Mouse (Mus musculus) layer of hippocampus, adult 9-11 months (tissue): ENCODE measurements around the gene Ksr1.

ENCODE experiments used
- DNase-seq: peaks from one replicate; pipeline ENCODE4 v3.0.0; 2022

The Ksr1 gene

DNA sequence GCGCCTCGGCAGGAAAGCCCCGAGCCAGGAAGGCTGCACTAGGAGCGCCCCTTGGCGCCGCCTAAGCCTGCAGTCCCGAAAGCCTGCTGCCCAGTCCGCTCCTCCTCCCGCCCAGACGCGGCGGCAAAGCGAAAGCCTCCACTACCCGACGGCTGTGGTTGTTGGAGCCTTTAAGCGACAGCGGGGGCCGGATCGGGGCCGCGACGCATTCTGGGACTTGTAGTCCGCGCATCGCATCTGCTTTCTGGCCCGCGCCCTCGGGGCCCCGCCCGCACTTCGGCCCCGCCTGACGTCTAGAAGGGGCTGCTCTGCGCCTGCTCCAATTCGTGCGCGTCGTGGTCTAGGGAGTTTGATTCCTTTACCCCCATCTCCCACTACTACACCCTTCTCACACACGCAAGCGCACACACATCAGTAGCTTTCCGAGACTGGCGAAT is at the start of gene Ksr1:
Gene Ksr1 (minus strand): TSS at position 77 of the 437 bp plus-strand sequence.
- DNase-seq, result peak; percentile 95

- no peak for DNase-seq
These were observed 46.0 kb upstream of the Ksr1 start for GRCm38 (mm10) chr11:79192176-79192575.

DNA sequence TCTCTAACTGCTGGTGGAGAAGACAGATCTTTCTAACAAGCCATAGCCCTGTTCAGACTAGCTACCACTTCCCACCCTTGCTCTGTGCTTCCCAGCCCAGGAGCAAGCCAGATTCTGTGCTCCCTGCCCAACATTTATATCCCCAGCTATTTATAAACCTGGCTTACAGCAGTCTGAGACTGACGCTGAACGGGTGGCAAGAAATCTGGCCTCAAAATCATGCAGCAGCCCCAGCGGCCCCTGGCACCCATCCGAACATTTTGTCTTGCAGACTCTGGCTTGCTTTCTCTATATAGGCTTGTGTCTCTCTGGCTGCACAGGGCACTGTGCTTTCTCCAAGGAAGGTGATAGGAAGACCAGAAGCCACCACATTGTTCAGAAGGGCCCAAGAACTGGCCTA is 45.0 kb upstream of the Ksr1 start:
- DNase-seq, result peak; percentile 50

DNA sequence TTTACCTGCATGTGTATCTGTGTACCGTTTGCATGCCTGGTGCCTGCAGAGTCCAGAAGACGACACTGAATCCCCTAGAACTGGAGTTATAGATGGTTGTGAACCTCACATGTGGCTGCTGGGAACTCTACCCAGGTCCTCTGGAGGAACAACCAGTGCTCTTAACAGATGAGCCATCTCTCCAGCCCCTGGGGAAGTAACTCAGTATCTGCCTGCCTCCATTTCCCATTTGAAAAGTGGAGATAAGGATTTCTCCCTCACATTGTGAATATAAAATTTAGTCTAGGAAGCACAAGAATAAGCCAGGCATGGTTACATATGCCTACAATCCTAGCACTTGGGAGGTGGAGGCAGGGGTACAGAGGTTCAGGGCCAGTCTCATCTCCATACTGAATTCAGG is 44.0 kb upstream of the Ksr1 start:
- DNase-seq, result no peak

GRCm38 (mm10) chr11:79188176-79188575 is 42.0 kb upstream of the Ksr1 start:
- DNase-seq, result peak; percentile 63

DNA sequence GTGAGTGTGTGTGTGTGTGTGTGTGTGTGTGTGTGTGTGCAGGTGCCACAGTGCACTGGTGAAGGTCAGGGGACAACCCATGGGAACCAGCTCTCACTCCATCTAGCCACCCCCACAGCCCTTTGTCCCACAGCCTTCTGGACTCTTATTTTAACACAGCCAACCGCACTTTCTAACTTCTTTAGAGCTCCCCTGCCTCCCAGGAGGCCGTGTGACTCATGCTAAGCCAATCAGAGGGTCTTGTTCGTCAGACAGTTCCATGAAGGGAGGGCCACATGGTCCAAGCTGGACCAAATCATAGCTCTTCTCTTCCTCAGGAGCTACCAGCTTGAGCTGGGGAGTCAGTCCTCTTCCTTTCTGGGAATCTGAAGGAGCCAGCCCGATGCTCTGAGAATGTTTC is 41.1 kb upstream of the Ksr1 start:
- no peak for DNase-seq

GRCm38 (mm10) chr11:79185683-79186082 is 39.5 kb upstream of the Ksr1 start:
- no peak for DNase-seq

DNA sequence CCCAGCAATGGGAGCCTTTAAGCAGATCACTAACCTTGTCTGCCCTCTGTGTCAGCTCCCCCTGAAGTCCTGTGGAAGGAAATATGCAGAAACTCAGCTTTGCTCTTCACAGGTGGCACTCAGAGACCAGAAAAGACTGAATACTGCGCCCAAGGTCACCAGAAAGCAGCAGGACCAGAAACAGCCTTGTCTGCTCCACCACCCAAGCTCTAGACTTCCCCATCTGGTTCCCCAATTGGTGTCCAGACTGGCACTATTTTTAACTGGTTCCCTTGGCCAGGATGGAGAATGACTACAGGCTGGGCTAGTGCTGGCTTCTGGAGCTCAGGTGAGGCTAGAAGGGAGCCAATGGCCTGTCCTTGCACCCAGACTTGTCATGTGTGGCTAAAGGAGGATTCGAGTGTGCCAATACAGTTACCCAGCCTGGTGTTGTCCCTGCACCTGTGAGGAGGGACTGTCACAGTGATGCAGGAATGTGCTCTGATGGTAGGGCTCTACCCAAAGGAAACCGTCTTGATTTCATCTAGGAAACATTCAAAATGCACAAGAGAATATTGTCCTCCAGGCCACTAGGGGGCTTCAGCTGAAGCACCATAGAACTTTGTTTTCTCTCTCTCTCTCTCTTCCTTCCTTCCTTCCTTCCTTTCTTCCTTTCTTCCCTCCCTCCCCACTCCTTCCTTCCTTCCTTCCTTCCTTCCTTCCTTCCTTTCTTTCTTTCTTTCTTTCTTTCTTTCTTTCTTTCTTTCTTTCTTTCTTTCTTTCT is 38.1 kb upstream of the Ksr1 start:
- DNase-seq, result no peak

DNA sequence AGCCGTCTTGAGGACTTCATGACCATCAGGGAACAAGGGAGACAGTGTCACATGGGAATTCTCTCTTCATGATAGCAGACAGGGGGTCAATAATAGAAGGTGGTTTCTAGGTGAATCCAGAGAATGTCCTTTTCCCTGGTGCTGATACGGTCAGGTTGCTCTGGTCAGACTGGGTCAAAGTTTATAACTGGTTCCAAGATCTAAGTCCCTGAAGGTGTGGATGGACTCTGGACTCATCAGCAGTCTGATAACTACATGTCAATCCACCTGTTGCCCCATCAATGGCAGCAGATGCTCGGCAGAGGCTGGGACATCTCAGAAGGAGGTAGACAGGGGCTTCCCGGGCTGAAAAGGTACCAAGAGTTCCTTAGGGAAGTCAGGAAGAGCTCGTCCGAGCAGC is 37.2 kb upstream of the Ksr1 start:
- no peak for DNase-seq

DNA sequence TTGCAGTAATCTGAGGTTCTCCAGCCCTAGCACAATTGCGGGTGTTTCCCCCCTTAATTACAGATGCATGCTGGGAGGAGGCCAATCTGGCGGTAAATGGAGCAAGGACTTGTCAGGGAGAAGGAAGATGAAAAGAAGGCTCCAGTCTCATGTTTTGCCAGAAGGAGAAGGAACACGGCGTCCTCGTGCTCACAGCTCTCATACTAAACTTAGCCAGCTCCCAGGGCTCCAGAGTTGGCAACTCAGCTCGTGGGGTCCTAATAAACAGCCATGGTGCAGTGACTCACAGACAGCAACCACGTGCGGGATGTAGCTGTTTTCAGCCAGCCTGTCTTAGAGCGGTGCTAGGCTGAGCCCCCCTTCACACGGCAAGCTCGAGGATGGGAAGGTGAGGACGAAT is 36.7 kb upstream of the Ksr1 start:
- DNase-seq, result peak; percentile 85

- DNase-seq, result no peak
These were observed 35.7 kb upstream of the Ksr1 start for GRCm38 (mm10) chr11:79181914-79182313.

GRCm38 (mm10) chr11:79176687-79177086 is 30.5 kb upstream of the Ksr1 start:
- no peak for DNase-seq

DNA sequence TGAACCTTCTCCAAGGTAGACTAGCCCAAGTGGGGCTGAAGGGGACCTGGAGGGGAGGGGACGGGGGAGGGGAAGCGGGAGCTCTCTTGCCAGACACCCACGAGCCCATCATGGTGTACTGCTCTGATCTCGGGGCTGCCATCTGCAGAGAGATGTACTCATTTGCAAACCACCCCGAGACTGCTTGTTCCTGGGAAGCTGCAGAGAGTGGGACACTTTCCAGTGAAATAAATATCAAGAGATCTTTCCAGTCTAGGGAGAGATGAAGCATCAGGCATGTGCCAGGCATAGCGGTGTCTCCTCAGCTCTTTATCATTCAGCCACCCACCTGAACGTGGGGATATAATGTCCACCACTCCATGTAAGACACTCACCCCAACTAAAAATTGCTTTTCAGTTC is 25.8 kb upstream of the Ksr1 start:
- peak; percentile 86 for DNase-seq

DNA sequence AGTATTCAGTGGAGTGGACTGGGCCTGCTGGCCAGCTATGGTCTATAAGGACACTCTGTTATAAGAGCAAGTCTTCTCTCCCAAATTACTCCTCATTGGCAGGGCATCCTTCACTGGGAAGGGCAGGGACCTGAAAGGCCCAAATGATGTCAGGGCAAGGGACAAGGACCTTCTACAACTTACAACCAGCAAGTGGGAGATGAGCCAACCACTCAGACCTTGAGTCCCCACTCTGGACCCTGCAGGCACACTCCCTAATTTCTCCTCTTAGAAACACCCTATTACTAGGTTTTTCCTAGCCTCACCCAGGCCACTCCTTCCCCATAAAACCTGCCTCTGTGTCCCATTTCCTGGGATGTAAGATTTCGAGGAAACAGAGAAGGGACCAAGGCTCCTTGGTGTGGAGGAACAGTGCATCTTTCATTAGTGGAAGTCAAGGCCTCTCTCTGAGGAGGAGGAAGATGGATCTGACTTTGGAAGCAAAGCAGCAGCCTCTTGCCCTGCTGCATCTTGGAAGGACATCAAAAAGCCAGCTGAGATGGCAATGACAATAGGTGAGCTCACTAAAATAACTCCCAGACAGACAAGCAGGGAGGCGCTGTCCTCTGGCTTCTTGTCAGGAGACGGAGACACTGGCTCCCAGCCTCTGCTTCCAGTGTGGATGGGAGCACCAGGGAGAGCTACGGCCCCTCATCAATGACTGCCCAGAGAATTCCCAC is 20.5 kb upstream of the Ksr1 start:
- DNase-seq, result no peak

DNA sequence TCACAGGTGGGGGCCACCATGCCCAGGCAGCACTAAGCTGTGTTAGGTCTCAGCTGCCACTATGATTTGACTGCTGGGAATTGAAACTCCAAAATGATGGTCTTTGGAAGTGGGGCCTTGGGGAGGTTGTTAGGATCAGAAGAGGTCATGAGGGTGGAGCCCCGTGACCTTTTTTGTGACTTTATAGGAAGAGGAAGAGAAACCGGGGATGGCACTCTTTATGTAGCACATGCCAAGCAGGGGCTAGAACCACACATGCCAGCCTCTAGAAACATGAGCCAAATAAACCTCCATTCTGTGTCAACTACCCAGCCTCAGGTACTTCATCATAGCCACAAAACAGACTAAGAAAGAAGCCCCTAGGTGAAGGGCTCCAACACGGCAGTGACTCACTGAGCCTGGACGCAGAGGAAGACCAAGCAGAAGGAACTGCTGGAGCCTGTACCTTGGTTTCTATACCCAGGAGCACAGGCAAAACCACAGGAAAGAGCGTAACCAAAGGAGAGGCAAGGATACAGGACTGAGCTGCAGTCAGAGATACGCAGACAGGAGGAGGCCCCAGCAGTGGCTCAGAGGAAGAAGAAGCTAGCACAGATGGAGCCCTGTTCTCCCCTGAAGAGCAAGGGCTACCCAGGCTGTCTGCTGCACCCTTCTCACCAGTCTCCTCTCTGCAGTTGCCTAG is 15.0 kb upstream of the Ksr1 start:
- no peak for DNase-seq

DNA sequence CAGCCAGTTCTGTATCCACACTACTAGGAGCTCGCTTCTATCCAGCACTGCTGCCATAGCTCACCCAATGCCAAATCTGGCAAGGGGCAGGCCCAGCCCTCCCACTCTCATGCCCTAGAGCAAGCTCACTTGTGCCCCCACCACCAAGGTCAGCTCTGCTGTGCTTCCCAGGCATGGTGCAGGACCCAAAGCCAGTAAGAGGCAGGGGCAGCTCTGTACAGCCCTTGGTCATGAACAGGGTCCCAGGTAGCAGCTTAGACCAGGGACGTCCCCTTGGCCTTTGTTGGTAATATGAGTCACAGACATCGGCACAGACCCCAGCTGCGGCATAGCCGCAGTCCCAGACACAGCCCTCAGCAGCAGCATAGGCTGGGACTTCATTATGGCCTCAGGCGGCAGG is 13.9 kb upstream of the Ksr1 start:
- no peak for DNase-seq

DNA sequence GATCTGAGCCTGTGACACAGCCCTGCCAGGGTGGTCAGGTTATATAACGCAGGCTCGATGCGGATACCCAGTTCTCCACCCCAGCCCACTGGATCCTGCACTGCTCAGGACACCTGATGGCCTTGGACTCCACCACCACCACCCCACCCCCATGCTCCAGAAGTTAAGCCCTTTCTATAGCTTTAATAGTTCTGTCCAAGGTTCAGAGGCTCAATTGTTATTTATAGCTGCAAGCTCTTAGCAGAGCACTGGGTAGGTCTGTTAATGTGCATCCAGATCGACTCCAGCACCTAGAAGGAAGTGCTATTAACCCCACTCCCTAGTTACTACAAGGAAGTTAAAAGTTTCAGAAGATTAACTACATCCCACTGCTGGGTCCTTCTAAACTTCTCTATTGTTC is 11.5 kb upstream of the Ksr1 start:
- no peak for DNase-seq

DNA sequence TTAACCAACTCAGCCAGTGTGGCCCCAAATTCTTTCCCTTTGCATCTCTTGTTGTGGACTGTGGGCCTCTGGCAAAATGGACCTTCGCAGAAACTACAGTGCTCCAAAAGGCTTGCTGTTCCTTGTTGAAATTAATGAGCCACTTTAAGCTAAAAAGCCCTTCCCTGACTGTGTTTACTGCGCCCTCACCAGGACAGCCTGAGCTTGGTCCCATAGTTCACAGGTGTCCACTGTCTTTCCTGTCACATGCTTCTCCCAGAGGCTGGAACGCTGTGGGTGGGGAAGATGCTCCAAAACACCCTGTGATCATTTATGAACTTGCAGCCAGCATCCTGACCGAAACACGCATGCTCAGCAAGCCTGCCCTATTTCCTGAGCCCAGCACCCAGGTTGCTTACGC is 9.1 kb upstream of the Ksr1 start:
- DNase-seq, result peak; percentile 24

GRCm38 (mm10) chr11:79152696-79153095 is 6.5 kb upstream of the Ksr1 start:
- no peak for DNase-seq

GRCm38 (mm10) chr11:79151874-79152273 is 5.7 kb upstream of the Ksr1 start:
- DNase-seq, result no peak

- DNase-seq, result no peak
These were observed 4.1 kb upstream of the Ksr1 start for GRCm38 (mm10) chr11:79150301-79150700.

DNA sequence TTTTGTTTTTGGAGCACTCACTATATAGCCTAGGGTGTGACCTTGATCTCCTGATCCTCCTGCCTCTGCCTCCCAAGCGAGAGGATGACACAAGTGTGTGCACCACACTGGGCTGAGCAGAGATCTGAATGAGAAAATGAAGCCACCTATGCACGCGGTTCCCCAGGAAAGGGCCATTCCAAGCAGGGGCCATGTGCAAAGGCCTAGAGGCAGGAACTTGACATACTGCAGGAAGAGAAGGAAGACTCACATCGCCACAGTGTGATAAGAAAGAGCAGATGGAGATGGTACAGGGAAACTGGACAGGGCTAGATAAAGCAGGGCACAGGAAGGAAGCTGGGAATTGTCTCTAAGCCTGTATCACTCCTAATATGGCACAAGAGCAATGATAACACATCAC is 3.1 kb upstream of the Ksr1 start:
- no peak for DNase-seq

DNA sequence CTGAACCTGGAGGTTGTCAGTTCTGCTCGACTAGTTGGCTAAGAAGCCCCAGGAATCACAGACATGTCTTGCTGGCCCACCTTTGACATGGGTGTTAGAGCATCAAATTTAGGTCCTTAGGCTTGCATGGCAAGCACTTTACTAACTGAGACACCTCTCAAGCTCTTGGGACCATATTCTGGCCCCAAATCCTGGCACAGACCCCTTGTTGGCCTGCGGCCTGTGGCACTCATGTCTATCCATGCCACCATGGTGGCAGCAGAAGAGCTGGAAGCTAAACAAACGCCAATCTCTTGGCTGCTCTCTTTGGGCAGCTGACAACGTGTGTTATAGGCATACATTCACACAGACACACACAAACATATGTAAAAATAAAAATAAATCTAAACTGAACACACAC is 2.6 kb upstream of the Ksr1 start:
- DNase-seq, result no peak
